Mouse (Mus musculus): ENCODE measurements around the gene Rab34.

DNA sequence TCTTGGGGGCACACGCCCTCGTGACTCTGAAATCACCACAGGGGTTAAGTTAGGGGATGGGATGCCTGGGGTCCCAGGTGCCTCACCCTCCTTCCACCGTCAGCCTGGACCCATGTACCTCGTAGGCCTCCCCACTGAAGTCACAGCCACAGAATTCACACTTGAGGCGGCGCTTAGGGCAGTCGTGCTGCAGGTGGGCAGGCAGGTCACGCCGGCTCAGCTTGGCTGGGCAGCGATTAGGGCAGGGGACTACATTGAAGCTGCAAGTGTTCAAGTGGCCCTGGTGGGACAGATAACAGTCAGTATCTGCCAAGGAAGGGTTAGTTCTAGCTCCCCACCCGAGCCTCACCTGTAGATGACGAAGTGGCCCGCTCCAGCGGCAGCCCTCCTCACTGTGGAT lies 27.1 kb upstream of the Rab34 start:
- TF ChIP-seq POLR2A (IDR thresholded peaks at IDR 0.05; ENCODE audit: low read depth, low read length) (no peak), CTCF (IDR thresholded peaks at IDR 0.05; ENCODE audit: borderline replicate concordance, insufficient read depth, low read length) (no peak)

Measured in embryonic fibroblast, embryonic 13.5 days (primary cell).